Mouse (Mus musculus) hematopoietic stem cell, adult 5-6 weeks (primary cell): ENCODE measurements around the gene Hnrnpk. TPM values are rescaled to one million over a fixed set of nuclear protein-coding genes. Genes with fewer than 3 reads are reported as not detected.
"Not testable (repeated sequence)": the region's sequence is repeated elsewhere in the genome, so short reads cannot be mapped to it uniquely, and the experiment has no call there.

Experiments
- ATAC-seq, 2 experiments: fragments of 125-278 bp in 1 of 2; replicated peaks in 1 of 2; 2 replicates each; pipeline ENCODE4 v1.8.0; 2016 to 2017; ENCODE audit warnings: inconsistent platforms in 2 of 2, mild to moderate bottlenecking in 2 of 2, moderate number of reproducible peaks in 2 of 2, low read depth in 1 of 2, moderate TSS enrichment in 1 of 2; ENCODE audit not compliant: low FRiP score in 2 of 2, poor library complexity in 2 of 2, severe bottlenecking in 2 of 2, insufficient read depth in 1 of 2, low TSS enrichment in 1 of 2
- total RNA-seq: library from RNA; stranded (forward); fragments of 172-1452, 232-1000 nt; gene quantifications from 2 replicates; pipeline ENCODE4 v1.2.3, GENCODE M21; 2017

Hnrnpk gene
- total RNA-seq: 2,345 and 2,750 TPM in 2 replicates

DNA sequence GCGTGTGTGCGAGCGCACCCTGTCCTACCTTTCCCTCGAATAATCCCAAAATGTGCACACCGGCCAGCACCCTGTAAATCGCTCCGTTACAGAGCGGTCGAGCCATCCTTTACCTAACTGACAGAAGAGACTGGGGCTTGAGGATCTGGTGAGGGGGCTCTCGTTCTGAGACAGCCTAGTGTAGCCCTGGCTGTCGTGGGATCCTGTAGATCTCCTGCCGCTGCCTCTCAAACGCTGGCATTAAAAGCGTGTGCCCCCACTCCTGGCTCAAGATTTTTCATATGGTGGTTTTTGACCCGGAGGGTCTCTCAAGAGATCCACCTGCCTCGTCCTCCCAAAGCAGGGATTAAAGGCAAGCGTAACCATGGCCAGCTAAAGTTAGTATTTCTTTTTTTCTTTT is at the start of gene Hnrnpk:
Hnrnpk (minus strand) TSS at position 101 of the 400 bp plus-strand sequence.
- ATAC-seq: not testable (repeated sequence)

DNA sequence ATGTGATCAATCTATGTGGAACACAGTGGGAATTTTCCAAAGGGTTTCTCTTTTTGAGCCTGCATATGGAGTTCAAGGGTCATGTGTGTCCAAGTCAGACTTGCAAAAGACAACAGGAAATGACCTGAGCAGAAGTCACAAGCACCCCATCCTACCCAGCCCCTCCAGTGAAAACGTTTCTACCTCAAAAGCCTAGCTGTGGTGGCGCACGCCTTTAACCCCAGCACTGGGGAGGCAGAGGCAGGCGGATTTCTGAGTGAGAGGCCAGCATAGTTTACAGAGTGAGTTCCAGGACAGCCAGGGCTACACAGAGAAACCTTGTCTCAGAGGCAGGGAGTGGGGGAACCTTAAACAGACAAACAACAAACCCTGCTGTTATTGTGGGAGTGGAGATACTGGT is 49.1 kb upstream of the Hnrnpk start:
- no peak for ATAC-seq

DNA sequence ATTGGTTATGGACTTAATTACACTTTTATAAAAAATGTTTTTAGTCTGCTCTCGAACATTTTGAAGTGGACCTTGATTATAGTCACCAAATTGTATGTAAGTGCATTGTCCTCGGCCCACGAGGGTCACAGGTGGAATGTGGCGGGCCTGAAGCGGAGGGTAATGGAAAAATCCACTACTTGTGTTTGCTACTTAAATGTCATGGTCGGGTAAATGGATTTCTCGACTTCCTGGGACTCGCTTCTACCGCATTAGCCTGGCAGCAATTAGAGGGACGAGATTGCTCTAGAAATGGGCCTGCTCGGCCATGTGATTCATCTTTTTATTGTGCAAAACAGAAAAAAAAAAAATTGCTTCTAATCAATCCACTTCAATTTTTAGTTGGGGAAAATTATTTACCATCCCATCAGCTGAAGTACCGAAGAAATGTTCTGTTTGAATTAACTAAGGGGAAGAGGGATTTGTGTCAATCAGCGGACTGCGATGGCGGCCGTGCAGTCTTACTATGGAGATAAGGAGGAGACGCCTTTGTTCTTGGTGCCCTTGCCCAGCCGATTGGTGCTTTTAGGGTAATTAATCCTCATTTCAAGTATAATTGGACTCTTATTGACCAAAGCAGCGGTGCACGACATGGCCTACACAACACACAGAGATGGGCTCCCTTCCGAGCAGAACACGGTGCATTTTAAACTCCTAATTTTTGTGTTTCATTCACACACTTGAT is 47.5 kb upstream of the Hnrnpk start:
- ATAC-seq: no peak

DNA sequence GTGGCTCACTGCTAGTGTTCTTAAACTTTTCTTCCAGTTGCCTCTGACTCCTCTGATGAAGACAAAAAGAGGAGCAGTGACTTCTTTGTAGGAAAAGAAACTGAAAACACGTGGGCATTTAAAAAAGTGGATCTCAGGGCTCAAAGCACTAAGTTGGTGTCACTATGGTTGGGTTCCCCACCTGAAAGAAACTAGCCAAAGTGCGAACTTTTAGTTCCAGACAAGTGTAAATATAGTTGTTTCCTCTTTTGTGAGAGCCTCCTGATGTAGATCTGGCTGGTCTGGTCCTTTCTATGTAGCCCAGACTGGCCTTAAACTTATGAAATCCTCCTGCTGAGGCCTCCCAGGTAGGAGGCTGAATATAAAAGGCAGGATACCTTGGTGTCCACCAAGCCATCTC is 43.4 kb upstream of the Hnrnpk start:
- no peak for ATAC-seq

DNA sequence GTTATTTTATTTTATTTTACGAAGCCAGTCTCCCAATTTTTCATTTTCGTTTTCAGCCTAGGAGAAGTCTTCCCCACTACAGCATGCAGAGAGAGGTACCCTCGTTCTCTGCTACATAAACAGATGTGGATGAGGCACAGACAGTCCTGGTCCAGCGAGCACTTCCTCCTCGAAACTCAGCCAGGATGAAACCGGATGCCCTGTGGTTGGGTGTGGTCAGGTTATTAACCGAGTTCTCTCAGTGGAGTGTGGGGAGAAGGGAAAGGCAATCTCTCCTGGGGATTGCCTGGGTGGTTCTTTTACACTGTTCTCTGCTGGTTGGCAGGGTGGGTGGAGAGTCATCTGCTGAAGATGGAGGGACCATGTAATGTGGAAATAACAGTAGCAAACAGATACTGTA is 40.6 kb upstream of the Hnrnpk start:
- ATAC-seq: peak; percentile 83 to 95

DNA sequence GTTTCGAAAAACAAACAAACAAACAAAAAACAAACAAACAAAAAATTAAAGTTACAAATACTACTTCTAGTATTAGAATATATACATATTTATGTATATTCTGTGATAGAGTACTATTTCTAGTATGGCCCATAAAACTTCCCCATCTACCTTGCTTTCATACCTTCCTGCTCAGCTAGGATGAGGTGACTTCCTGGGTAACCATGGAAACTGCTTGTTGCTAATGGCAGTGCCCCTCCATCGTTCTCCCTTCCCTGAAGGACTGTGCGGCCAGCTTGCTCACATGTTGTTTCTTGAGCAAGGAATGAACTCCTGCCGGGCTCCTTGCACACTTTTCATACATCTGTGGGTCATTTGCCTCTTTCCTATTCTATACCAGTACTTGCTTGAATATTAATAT is 40.2 kb upstream of the Hnrnpk start:
- ATAC-seq: no peak

DNA sequence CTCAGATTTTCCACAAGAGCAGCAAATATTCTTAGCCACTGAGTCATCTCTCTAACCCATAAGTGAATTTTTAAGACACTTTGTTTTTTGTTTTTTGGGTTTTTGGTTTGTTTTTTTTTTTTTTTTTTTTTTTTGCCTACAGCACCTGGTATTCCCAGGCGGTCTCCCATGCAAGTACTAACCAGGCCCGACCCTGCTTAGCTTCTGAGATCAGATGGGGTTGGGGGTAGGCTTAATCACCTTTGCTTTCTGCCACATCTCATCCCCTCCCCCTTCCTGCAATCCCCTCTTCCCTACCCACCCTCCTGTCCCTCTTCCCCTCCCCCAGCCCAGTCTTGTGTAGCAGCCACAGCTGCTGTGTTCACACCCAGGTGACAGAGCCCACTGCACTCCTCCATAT is 36.6 kb upstream of the Hnrnpk start:
- no peak for ATAC-seq

DNA sequence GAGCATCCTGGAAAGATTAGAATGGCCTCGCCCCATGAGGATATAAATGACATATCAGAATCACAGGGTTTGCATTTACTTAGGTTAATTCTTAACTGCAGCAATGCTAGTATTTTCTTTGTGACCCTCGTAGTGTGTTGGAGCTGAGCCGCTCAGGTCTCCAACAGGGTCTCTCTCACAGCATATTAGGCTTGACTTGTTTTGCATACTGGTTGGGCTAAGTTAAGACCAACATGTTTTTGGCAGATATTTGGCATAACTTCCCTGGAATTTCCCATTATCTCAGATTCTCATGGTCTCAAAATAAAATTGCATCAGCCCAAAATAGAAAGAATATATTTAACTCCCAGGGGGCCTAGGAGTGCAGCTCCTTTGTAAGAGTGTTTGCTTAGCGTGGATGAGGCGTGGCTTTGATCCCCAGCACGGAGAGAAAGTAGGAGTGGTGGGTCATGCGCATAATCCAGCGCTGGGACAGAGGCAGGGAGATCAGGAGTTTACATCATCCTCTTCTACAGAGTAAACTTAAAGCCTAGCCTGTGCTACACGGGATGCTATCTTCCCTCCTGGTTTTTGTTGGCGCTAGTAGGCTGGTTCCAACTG is 20.0 kb upstream of the Hnrnpk start:
- no peak for ATAC-seq

DNA sequence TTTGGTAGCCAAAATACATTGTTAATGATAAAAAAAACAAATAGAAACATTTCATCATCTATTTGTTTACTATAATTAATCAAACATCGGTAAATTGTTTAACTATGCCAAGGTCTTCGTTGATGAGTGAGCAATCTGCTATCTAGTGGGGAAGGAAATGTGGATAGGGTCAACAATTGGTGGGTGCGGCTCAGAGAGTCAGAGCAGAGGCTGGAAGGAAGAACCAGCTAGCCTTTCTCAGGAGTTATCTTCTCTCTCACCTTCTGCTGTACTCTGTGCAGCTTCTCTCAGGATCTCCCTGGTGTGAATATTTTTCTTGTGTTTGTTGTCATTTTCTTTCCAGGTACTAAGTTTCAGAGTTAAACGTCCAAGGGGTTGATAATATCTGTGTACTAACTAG is 19.1 kb upstream of the Hnrnpk start:
- ATAC-seq: no peak

DNA sequence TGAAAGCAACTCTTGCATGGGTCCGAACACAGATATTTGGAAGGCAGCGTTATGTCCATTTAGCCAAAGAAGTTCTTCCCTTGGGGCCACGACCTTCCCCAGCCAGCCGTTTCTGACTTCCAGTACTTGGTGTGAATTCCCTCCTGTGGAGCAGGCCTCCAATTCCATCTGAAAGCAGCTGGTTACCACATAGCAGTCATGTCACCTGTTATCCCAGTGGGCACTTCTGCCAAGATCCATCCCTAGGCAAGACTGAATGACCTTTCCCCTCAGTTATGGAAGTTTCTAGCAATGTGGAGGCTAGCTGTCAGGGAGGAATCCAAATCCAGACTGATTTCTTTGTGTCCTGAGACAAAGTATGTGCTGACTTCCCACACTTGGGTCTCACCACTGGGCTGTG is 17.9 kb upstream of the Hnrnpk start:
- ATAC-seq: no peak

DNA sequence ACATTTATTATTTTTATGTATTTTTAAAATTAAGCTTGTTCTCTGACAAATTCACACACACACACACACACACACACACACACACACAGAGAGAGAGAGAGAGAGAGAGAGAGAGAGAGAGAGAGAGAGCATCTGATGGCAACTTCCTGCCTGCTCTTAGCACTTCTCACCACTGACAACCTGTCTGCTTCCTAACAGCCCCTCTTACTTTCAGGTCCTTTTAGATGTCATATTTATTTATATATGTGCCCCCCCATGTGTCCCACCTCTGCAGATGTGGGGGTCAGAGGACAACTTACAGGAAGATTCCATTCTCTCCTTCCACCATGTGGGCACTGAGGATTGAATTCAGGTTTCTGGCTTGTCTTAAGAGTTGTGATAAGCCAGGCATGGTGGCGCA is 16.1 kb upstream of the Hnrnpk start:
- no peak for ATAC-seq

DNA sequence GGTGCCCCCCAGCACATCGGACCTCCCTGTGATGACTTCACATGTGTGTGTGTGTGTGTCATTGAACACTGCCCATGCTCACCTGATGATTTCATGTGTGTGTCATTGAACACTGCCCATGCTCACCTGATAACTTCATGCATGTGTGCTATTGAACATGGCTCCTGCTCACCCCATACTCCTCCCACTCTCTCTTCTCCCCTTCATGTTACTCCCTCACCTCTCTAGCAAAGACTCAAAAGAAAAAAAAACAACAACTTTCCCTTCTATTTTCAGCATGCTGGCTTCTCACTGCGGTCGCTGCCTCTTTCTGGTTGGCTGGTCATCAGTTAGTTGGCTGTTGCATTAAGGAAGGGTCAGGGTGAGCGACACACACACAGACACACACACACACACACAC is 15.5 kb upstream of the Hnrnpk start:
- ATAC-seq: no peak

DNA sequence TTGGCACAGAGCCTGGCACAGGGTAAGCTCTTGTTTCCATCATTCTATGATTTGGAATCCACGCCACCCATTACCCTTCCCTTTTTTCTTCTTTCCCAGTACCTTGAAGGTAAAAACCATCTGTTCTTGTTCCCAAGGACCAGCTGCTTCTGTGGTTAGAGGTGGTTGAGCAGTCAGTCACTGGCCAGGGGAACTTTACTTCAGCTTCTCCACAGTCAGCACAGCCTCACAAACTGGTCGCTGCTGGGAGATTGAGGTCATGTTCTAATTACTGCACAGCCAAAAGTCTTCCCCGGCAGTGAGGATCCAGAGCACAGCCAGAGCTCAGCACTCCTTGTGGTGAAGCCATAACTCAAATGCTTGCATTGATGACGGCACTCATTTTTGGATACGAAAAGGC is 12.7 kb upstream of the Hnrnpk start:
- ATAC-seq: no peak

DNA sequence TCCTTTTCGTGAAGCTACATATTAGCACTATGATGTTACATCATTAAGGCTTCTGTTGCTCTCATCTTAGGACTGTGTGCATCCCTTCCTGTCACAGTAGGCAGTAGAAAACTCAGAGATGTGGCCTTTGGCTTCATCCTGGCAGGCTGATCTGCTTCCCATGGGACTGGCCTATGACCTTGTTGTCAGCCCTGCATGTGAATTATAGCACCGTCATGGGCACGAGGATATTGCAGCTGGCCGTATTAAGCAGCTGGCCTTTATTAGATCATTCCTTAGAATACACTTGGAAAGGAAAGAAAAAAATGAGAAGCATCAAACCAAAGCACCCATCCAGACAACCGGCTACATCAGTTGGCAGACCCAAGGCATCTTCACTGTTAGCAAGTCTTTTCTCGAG is 12.2 kb upstream of the Hnrnpk start:
- ATAC-seq: no peak

DNA sequence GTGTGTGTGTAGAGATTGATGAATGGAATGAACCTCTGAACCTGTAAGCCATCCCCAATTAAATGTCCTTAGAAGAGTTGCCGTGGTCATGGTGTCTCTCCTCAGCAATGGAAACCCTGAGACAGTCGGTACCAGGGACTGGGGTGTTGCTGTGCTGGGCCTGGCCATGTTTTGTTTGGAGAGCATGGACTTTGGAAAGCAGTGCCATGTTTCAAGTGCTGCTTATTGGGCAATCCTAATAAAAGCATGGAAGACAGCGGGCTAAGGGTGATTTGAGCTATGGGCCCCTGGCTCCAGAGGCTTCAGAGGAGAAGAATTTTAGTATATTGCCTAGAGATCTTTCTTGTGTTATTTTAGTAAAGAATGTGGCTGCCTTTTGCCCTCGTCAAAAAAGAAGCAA is 7.9 kb upstream of the Hnrnpk start:
- ATAC-seq: no peak

DNA sequence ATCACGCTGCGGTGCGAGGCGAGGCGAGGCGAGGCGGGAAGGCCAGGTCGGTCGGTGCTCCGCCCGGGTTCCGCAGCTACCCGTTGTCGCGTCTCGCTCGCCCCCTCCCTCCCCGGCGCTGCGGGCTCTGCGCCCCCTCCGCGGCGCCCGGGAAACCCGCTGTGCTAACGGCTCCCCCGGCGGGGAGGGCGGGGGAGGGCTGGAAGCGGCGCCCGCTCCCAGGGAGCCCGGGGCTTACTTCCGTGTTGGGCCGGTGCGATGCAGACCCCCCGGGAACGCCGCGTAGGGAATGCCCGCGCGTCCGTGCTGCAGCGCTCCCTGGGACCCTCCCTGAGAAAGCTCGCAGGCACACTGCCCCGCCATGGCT is 416 bp downstream of the Hnrnpk start:
- ATAC-seq: 0 out of 4 replicates have a peak, but pooled peaks of 1 of the 2 experiments have one; percentile 4

DNA sequence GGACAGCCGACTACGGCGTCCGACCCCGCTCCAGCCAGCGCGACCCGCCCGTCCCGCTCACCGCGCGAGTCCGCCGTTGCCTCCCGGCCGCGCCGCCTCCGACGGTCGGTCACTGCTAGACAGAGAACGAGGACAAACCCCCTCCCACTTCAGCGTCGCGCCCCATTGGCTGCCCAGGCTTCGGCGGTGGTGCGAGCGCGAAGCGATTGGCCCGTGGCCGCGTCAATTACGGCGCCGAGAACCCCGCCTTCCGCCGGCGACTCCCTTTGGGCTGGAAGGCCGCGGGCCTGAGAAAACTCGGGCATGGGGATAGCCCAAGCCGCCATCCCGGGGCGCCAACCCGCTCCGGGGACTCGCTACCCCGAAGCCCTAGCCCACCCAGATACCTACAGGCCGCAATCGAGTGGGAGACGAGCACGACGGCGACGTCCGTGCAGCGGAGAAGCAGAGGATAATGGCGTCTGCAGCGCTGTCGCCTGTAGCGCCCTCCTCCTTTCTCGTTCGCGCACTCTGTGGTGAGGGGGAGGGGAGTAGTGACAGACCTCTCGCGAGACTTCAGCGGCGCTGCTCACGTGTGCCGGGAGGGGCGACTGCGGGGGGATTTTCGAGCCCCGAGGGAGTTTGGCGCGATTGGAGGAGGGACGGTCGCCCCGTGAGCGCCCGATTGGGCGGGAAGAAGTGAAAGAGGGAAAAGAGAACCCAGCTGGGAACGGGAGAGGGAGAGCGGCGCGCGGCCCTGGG is 970 bp downstream of the Hnrnpk start, which contains the start of gene Rmi1:
Rmi1 (plus strand) TSS at position 246 of the 741 bp plus-strand sequence.
- ATAC-seq: peak; percentile 86 to 90
